Mouse (Mus musculus) lung, postnatal 36 days (tissue): ENCODE measurements around the gene Gm17268.
A peak's percentile ranks its signal among the peaks of the same experiment; 100 is the strongest.

Source experiments
- DNase-seq: peaks from one replicate; pipeline ENCODE4 v3.0.0; 2022; ENCODE audit warnings: mixed read lengths

Gm17268 gene

DNA sequence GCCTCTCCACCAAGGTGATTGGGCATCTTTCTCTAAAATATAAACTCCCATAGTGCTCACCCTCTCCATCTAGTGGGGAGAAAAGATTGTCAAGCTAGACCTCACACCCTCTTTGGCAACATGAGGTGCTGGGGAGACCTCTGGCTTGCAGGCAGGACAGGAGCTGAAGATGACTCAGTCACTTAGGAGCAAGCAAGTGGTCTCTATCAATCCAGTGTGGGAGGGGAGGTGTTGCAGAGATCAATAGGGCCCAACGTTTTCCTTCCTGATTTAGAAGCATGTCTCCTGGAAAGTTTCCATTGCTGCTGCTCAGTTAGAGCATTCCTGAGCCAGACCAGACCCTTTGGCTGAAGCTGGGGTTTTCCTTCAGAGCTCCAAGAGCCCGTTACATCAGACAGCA is at the start of gene Gm17268:
Gm17268 (minus strand) TSS at position 28 of the 400 bp plus-strand sequence.
- peak; percentile 15 for DNase-seq

DNA sequence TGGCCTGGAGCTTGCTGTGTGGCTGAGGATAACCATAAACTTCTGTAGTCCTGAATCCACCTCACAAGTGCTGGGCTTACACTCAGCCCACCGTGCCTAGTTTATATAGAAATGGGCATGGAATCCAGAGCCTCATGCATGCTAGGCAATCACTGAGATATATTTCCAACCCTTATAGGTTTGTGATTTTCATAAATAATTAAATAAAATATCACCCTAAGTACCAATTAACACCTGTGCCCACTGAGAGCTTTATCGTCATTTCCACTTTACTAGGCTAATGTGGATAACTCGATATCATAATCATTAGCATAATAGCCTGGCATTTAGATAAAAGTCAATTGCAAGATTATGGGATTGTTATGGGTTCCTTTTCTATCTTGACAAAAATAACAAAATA is 46.0 kb upstream of the Gm17268 start:
- no peak for DNase-seq

DNA sequence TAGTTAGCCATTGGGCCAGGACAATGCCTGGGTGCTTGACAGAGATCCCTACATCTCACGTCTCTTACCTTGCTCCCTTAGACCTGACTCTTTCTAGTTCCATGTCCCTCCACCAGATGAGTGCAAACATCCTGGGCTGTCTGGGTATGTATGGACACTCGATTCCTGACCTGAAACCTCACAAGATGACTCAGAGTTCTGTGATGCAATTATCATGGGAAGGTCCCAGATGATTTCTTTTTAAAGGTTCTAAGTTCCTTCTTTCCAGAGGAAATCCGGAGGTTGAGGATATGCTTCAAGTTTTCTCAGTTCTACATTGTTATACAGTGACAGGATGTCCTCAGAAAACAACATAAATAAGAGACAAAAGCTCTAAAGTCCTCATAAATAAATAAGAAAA is 42.5 kb upstream of the Gm17268 start:
- peak; percentile 15 for DNase-seq

DNA sequence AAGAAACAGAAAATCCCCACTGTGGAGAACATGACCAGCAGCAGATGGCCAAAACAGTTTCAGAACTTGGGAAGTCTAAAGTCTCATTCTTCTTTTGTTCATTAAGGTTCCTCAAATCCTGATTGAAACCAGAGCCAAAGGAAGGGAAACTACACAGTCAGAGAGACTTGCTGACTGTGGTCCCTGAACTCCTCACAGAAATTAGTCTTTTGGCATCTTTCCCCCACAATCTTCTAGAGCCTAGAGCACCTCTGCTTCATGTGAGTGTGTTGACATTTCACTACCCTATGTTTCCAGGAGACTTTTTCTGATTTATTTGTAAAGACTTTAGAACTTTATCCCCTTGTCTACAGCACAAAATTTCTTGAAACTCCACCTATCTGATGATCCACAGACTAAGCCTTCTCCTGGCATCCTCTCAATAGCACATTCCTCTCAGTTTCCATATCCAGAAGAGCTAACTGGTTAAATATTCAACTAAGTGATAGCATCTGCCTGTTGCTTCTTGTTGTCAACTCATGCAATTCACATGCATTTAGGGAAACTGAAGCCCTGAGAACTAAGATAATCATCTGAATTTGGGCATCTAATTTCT is 39.9 kb upstream of the Gm17268 start:
- no peak for DNase-seq

DNA sequence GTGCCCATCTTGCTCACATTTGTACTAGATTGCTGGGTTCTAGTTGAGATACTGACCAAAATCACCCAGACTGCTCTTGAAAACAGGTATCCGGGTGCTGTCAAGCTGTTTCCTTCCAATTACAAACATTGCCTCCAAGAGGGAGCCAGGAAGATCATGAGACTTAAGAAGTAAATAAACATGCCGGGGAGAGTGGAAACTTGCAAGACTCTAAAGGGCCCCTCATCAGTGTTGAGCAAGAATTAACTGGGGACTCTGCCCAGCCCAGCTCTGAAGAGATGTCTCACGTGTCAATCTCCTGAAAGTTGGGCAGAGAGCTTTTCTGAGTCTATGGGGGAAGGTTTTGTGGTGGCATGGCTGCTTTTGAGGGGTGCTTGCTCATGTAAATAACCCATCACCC is 38.7 kb upstream of the Gm17268 start:
- peak; percentile 19 for DNase-seq

DNA sequence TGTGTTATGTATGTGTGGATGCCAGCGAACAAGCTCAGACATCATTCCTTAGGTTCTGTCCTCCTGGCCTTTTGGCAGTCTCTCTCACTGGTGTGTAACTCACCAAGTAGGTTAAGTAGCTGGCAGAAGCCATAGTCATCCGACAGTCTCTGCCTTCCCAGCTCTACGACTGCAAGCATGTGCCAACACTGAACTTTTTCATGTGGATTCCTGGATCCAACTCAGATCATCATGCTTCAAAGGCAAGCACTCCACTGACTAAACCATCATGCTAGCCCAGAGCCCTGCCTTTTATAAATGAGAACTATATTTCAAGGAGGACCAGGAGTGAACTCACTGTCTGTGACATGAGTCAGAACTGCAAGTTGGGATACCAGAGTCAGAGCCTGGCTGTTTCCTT is 35.3 kb upstream of the Gm17268 start:
- DNase-seq, result no peak

DNA sequence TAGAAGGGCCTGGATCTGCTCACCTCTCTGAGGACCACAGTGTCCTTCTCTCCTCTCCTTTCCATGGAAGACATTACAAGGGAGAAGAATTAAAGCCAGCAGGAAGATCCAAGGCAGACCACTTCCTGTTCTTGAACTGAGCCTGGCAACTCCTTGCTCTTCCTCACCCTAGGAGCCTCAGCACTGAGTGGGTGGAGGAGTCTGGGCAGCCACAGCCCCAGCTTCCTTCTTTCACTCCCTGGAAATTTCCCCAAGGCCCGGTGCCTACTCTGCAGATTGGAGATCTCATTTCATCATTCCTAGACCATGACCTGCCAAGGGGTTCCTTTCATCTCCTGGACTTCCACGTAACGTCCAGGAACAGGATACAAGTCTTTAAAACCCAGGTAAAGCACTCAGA is 34.6 kb upstream of the Gm17268 start:
- peak; percentile 20 for DNase-seq

DNA sequence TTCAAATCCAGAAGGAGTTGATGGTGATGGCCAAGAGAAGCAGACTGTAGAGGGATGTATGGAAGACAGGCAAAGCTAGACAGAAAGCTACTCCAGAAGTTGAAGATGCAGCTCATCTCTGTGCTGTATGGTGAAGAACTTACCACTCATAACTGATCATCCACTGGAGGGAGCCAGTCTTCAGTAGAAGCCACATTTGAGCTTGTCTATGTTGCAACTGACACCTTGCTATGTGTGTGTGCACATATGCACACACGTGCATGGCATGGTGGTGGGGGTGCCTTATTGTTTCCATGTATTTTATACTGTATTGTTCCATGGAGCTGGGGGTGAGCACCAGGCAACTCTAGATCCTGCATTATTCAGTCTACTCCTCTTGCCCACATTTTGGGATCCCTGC is 34.0 kb upstream of the Gm17268 start:
- DNase-seq, result peak; percentile 44

DNA sequence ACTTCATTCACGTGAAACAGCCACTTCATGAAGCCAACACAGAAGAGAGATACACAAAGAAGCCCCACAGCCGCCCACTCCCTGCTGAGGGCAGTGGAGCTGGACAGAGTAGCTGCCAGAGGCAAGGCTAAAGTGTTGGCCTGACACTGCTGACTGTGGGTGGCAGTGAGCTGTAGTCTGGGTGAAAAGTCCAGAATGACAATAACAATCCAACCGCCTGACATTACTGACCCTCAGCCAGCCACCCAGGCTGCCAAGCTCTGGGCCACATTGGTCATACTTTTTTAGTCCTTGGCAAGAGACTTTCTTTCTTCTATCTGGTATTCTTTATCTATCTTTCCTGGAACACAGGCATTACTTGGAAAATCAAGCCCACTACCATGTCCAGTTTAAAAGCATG is 32.7 kb upstream of the Gm17268 start:
- DNase-seq, result no peak

DNA sequence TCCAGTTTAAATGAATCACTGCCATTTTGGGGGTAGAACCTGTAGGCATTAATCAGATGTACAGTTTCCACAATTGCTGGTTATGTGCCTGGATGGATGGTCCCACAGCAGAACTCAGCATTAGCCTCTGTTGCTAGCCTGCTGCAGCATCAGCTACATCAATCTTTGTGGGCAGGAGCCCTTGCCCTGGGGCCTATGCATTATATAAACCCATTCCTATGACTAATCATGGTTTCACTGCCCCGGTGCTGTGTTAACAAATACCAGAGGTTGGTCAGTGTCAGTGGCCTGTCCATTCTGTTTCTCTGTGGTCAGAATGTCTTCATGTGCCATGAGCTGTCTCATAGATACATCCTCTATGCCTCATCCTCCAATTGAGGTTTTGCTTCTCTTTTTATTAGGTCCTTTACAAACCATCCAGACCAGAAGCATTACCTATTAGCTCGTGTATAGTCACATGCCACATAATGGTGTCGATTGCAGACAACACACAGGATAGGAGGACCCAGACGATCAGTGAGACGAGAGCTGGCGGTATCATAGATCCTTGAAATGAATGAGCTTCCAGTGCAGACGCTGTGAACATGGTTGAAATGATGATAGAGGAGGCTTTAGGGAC is 28.7 kb upstream of the Gm17268 start:
- no peak for DNase-seq

DNA sequence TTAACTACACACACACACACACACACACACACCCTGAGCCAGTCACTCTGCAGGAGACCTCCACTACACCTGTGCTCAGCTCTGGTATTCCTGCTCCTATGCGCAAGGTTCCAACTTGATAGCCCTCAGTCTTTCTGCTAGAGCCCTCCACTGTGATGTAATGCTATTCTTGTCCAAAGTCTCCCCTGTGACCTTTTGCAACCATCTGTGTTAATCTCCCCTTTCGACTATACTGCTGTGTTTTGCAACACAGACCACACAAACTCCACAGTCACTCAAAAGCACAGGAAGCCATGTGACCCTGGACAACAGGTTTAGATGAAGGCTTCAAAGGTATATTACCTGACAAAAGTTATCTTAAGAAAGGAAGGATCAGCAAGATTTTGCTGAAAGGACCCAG is 25.1 kb upstream of the Gm17268 start:
- DNase-seq, result no peak

DNA sequence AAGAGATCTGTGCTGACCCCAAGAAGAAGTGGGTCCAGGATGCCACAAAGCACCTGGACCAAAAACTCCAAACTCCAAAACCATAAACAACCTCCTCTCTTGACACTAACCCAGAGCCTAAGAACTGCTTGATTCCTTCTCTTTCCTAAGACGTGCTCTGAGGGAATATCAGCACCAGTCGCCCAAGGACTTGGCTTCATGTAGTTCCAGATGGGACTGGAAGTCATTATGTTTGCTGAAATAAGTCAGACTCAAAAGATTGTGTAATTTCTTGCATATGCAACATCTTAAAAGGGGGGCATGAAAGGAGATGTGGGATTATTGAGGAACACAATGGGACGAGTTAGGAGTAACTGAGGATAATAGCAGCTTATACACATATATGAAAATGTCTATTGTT is 23.9 kb upstream of the Gm17268 start:
- no peak for DNase-seq

DNA sequence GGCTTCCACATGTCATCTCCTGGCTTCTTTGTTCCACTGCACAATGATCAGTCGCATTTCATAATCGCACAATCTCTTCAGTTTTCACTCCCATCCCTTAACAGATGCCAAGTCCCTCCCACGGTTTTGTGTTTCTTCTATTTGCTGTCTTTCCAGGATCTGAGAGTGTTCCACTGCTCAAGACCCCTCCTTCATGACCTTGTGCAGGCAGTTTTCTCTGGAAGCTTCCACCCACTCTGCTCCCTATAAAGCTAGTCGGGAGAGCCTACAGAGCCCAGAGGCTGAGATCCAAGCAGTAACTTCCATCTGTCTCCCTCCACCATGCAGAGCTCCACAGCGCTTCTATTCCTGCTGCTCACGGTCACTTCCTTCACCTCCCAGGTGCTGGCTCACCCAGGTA is 19.3 kb upstream of the Gm17268 start, which contains the start of gene Ccl11:
Ccl11 (plus strand) TSS at position 178 of the 400 bp plus-strand sequence.
- no peak for DNase-seq

DNA sequence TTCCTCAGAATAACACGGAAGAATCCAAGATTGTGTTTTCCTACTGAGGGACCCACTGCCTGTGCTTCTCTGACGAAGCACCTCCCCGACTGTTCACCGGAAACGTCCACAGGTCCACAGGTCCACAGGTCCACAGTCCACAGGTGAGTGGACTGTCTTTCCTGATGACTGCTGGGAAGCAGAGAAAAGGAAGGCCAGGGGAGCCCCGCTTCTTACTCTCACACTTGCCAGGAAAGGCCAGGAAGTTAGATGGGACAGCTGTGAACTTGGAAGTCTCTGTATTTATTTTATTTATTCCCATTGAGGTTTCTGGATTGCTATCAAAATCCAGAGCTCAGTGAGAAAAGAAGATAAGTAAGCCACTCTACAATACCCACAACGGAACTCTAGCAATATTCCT is 15.5 kb upstream of the Gm17268 start:
- no peak for DNase-seq

DNA sequence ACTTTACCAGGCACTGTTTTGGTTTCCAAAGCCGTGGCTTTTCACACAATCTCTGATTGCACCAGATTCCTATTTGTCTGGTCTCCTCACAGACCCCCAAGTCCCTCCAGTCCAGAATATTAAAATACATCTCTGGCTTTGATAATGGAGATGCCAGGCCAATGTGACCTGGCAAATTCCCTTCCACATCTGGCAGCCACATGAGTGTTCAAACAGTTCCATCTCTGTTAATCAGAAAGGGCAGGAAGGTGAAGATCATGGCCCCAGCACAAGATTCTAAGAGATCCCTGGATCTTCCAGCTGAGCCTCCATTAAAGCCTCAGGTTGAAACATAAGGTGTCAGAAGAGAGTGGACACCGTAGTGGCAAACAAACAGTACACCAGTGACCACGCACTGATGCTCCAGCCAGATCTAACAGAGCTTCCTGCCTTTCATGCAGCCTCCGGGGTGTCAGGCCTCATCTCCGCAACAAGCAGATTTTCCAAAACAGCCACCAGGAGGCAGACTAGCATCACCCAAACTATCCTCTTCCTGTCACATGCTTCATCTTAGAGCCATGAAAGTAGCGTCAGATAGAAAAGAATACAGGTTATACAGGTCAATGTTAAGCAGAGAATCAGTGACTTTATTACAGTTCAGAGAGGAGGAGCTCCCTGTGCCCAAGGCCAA is 9.5 kb upstream of the Gm17268 start:
- DNase-seq, result peak; percentile 61

DNA sequence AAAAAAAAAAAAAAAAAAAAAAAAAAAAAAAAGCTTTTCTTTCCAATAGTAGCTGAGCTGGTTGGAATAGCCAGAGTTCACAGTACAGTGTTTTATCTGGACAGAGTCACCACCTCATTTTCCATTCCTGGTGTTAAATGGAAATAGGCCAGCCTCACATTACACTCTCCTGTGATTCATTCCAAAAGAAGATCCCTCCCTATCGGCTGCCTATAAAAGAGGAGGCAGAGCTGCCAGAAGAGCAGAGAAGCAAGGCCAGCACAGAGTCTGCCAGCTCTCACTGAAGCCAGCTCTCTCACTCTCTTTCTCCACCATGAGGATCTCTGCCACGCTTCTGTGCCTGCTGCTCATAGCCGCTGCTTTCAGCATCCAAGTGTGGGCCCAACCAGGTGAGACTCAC is 7.1 kb upstream of the Gm17268 start, which contains the start of gene Ccl7:
Ccl7 (plus strand) TSS at position 242 of the 400 bp plus-strand sequence.
- DNase-seq, result peak; percentile 35

DNA sequence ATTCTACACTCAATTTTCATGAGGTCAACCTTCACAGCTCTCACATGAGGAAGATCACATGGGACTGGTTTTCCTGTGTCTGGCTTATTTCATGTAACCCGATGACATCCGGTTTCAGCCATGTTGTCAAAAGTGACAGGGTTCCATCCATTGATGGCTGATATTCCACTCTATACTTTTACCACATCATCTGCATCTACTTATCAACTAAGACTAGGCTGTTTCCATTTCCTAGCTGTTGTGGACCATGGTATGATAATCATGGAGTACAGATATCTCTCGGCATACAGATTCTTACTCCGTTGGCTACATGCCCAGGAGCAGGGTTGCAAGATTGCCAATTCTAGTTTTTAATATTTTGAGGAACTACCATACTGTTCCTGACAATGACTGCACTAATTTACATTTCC is 3.3 kb upstream of the Gm17268 start:
- peak; percentile 26 for DNase-seq

DNA sequence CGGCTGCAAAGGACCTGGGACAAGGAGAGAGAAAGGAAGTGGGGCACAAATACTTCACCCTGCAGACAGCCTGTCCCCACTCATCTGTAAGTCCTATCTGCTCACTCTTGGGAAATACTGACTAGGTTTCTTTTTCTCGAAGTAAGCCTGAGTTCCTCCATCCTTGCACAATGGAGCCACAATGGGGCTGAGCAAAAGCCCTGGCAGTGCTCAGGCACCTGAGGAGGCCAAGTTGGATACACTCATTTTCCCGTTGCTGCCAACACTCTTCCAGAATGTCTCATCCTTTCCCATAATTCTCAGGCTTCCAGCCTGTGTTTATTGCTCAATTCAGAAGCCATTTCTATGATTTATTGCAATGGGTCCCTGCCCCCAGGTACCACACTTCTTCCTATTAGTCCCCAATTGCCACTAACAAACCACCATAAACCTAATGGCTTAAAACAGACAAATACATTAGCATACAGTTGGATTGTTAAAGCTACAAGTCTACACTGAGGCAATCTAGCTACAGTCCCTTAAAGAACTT is 834 bp upstream of the Gm17268 start:
- DNase-seq, result no peak

DNA sequence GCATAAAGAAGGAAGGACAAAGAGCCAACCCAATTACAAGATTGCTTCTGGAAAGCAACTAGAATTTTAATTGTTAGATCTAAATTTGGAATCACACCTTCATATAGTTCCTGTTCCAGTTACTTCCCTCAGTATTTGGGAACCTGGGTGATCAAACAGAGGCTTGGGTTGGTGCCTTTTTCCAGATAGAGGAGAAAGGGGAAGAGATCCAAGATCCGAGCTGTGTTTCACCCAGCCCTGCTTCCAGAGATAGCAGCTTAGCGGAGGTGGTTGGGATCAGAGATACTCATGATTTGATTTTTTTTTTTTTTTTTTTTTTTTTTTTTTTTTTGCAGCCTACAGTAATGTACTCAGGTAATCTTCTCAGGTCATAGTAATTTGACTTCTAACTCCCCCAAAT is 2.5 kb downstream of the Gm17268 start:
- DNase-seq, result no peak

DNA sequence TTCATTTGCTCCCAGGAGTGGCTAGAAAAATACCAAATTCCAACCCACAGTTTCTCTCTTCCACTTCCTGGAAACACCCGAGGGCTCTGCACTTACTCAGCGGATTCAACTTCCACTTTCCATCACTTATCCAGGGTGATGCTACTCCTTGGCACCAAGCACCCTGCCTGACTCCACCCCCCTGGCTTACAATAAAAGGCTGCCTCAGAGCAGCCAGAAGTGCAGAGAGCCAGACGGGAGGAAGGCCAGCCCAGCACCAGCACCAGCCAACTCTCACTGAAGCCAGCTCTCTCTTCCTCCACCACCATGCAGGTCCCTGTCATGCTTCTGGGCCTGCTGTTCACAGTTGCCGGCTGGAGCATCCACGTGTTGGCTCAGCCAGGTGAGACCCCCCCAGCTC is 3.0 kb downstream of the Gm17268 start, which contains the start of gene Ccl2:
Ccl2 (plus strand) TSS at position 216 of the 400 bp plus-strand sequence.
- peak; percentile 86 for DNase-seq

DNA sequence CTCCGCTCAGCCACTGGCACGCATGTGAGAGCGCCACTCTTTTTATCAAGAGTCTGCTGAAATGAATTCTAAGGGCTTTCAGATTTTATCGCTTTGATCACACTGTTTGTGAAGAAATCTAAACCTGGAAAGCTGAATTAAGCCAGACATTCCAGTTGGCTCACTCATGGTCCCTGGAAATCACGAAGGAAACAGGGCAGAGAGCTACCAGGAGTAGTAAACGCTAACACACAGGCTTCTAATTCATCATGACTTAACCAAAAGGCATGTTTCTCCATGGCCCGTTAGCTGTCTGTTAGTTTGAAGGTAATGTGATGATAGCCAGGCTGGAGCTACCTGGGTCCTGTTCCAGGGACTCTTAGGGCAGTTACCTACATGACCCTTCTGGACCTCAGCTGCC is 3.9 kb downstream of the Gm17268 start:
- no peak for DNase-seq

DNA sequence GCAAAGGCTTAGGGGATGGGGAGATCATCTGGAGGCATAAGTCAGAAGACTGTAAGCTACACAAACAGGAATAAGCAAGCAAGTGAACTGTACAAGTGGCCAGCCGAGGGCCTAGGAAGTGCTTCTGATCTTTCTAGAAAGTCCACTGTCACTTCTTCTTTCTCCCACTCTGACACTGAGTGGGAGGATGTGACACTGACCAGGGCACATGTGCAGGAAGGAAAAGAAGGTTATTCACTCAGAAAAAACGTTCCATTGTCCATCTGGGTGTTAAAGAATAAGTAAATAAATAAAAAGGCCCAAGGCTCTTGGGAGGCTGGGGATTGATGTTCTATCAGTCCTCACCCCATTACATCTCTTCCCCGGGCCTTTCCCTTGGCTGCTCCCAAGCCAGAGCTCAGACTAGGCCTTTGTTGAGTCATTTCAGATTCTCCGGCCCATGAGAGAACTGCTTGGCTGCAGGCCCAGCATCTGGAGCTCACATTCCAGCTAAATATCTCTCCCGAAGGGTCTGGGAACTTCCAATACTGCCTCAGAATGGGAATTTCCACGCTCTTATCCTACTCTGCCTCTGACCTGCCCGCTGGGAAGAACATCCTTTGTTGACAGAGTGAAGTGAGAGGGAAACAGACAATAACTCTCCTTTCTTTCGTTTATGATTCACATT is 5.6 kb downstream of the Gm17268 start:
- peak; percentile 73 for DNase-seq

DNA sequence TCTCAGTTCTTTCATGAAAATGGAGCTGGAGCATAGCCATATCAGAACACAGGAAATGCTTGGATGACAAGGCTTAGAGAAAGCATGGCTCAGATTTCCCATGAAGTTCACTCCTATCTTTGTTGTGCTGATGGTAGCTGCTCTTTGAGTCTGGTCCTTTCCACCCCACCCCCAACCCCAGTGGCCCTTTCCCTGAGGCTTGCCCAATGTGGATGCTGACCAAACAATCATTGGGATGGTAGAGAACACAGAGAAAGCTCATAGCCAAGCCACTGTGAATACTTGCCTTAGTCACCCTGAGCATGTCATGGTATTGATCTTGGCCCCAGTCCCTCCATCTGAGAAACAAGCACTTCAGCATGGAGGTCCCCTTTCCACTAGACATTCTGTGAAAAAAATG is 6.2 kb downstream of the Gm17268 start:
- no peak for DNase-seq
